Mouse (Mus musculus) thymus, adult 18-20 months (tissue): ENCODE results near the gene Camkk1.

Experiments used
- DNase-seq, 2 experiments: peaks; one replicate each; pipeline ENCODE4 v3.0.0; 2022; ENCODE audit warnings: mixed read lengths in 2 of 2

Gene Camkk1

GRCm38 (mm10) chr11:73015391-73016102 lies 3.3 kb upstream of the Camkk1 start:
- no peak for DNase-seq

- no peak for DNase-seq
Measured at GRCm38 (mm10) chr11:73016103-73016420, 2.7 kb upstream of the Camkk1 start.

DNA sequence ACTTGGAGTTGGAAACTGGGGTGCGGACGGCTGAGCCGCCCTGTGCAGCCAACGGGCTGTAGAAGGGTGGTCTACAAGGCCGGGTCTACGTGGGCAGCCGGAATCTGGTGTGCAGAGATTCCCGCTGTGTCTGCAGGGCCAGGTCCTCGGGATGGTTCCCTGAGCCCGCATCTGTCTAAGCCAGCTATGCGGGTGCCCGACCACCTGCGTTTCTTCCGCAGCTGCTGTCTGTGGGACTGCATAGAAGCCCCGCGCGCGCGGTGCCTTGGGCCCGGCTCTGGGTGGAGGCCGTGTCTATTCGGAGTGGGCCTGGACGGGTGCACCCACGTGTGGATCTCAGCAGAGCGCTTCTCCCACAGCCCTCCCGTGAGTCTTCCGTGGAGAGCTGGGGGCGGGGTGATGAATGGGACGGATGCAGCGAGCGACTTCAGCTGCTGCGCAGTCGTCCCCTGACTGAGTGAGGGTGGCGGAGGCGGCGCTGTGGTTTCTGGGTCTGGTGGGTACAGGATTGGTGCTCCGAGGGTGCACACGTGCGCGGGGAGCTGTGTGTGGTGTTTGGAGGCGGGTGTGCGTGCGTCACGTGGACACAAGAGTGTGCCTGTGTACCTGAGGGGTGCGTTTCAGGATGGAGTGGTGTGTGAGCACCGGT lies 463 bp downstream of the Camkk1 start:
- DNase-seq, result peak; percentile 93 to 96

- no peak for DNase-seq
Measured at GRCm38 (mm10) chr11:73020953-73021800, 2.4 kb downstream of the Camkk1 start.

GRCm38 (mm10) chr11:73023099-73023498 lies 4.3 kb downstream of the Camkk1 start:
- no peak for DNase-seq

- DNase-seq, result no peak
Measured at GRCm38 (mm10) chr11:73023827-73024226, 5.0 kb downstream of the Camkk1 start.

- DNase-seq, result no peak
Measured at GRCm38 (mm10) chr11:73024236-73024904, 5.6 kb downstream of the Camkk1 start.

DNA sequence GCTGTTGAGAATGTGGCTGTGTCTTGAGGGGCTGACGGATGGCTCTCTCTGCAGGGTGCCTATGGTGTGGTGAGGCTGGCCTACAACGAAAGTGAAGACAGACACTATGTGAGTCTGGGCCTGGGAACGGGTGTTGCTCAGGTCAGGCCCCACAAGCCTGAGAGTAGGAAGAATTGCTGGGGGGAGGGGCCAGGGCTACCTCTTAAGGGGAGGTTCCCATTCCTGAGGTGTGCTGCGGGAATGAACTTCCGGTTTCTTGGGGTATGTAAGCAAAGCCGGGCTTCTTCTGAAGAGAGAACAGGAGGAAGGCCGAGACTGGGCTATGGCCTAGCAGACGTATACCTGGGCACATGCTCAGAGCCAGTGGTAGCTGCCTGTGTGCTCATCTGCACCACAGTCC lies 8.2 kb downstream of the Camkk1 start:
- DNase-seq, result no peak

- peak; percentile 51 to 64 for DNase-seq
Measured at GRCm38 (mm10) chr11:73030821-73031498, 12.2 kb downstream of the Camkk1 start.

DNA sequence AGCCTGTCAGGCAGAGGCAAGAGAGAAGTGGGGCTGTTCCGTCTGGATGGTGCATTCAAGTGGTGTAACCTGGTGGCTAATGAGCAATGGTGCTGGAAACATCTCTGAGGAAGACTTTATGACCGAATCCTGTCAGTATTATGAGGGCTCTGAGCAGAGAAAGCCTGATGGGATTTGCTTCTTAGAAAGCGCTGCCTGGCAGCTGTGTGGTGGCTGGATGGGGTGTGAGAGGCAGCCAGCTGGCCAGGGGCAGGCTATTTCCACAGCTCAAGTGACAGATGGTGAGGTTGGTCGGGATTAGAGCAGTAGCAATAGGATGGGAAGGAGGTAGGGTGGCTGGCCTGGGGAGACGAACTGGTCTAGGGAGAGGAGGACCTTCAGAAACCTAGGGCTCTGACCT lies 12.7 kb downstream of the Camkk1 start:
- DNase-seq, result no peak

- DNase-seq, result no peak
Measured at GRCm38 (mm10) chr11:73036077-73036476, 17.3 kb downstream of the Camkk1 start.

- DNase-seq, result no peak
Measured at GRCm38 (mm10) chr11:73036889-73037288, 18.1 kb downstream of the Camkk1 start.

DNA sequence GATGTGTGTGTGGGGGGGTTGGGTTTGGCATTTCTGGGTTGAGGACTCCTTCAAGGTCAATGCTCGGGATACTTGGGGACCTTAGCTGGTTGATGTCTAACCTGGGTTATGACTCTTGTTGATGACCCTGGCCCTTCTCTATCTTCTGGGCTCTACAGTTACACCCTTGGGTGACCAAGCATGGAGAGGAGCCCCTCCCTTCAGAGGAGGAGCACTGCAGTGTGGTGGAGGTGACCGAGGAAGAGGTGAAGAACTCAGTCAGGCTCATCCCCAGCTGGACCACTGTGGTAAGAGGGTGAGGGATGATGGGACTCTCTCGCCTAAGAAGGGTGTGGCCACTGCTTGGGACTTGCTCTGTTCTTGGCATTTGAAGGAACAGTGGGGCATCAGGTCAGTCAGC lies 18.9 kb downstream of the Camkk1 start:
- DNase-seq, result no peak

DNA sequence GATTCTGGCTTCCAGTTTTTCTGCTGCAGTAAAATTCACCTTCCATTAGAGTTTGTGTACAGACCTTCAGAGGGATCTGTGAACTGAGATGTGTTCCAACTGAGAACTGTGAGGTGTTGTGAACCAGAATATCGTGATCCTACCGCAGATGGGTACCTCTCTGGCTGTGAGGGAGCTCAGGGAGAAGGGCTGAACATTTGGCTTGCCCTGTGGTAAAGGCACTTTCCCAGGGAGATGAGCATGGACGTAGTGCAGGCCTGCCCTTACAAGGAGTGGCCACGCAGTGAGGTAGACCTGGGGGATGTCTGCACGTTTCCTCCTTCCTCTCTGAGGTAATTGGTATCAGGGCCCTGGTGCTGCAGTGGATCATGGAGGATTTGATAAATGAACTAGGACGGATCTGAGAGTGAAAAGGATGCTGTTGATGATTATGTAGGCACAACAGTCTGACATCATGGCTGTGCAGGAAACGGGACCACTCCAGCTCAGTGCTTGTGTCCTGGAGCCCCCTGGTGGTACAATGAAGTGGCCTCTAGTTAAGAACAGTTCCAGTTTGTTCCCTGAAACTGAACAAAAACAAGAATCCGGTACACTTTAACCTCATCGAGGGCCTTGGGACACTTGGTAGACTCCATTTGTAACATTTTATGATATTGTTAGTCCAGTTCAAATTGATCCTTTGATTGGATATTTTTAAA lies 20.4 kb downstream of the Camkk1 start:
- no peak for DNase-seq

DNA sequence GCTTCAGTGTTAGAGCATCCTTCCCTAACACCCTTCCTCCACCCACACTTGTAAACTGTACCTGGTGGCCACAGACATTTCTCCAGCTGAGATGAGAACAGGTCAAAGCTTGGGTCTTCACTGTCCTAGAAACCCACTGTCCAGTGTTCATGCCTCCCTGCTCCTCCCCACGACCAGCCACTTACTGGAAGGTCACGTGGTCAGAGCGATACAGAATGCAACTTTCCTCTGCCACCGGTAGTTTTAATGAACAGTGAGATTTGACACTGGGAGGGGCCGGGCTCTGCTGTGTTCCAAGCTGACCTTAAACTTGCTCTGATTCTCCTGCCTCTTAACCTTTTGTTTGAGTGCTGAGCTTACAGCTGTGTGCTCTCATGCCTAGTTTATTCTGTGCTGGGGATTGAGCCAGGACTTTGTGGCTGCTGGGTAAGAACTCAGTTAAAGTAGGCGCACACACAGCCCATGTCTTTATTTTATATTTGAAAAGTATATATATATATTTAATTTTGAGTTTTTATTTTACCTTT lies 25.5 kb downstream of the Camkk1 start:
- DNase-seq, result no peak

DNA sequence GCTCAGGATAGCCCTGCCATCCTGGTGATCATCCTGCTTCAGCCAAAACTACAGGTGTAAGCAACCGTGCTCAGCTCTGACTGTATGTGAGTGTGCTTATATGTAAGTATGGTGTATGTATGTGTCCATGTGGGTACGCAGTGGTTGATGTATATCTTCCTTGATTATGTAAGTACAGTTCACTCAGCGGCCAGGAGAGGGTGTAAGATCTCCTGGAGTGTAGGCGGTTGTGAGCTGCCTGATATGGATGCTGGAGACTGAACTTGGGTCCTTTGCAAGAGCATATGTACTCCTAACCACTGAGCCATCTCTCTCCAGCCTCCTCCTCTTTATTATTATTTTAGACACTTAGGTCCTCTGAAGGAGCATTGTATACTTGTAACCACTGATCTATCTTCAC lies 26.0 kb downstream of the Camkk1 start:
- no peak for DNase-seq

DNA sequence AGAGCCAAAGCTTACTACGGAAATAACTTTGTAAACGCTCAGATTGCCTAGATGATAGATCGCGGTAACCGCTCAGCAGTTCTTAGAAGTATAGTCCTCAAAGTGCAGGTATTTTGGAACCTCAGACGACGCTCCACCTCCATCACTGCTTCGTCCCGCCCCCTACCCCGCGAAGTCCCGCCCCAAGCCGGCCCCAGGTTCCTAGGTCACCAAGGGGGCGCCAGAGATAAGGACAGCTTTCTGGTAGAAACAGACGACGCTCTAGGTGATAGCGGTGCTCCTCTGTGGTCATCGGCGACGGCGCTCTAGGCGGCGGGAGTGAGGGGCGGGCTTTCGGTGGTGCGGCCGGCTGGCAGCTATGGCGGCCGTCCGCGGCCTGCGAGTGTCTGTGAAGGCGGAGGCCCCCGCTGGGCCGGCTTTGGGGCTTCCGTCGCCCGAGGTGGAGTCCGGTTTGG lies 28.8 kb downstream of the Camkk1 start, which contains the start of gene Ncbp3:
Gene Ncbp3 (plus strand): TSS at position 242 of the 455 bp plus-strand sequence.
- peak; percentile 91 to 94 for DNase-seq

DNA sequence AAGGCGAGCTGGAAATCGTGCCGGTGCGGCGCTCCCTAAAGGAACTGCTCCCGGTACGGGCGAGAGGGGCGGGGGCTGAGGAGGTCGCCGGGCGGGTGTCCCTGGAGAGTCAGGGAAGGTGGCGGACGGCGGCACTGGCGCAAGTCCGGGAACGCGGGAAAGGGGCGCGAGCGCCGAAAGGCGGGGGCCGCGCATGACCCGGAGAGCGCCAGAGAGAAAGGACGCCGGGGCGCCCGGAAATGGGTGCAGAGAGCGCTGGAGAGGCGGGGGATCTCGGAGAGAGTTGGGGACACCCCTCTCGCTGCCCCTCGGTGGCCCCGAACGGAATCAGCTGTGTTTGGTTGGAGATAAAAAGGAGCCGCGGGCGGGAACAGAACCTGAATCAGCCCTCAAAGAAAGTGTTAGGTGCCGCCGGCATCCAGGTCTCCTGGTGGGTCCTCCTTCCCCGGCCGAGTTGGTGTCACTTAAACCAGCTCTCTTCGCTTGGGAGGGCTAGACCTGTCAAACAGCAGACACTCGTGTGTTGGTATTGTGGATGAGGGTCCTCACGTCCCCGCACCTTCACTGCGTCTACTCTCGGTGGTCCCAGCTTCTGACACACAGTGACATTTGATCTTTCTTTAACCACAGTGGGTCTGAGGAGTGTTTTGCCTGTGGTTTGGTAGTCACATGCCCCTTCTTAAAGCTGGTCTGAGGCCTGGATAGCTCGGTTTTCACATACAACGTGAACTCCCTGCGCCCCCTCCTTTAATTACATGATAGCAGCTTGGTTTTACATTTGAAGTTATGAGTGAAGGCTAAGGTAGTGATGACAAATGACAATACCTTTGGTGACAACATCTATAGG lies 29.4 kb downstream of the Camkk1 start:
- peak; percentile 61 to 71 for DNase-seq

- DNase-seq, result no peak
Measured at GRCm38 (mm10) chr11:73049335-73049734, 30.5 kb downstream of the Camkk1 start.

DNA sequence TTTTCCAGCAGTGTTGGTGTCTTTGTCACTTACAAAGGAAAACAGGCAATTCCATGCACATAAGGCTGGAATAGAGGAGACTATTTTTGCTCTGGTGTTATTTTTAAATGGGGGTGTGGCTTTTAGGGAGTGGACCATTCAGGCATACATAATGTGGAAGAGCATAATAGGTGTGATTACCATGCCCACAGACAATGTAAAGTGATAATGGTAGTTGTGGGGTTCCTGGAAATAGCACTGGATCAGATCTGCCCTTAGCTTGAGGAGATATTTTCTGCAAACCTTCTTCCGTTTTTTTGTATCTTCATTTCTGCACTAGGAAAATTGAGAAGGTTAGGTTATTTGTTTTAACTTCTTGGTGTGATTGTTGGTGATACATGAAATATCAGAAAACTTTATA lies 34.0 kb downstream of the Camkk1 start:
- DNase-seq, result no peak

DNA sequence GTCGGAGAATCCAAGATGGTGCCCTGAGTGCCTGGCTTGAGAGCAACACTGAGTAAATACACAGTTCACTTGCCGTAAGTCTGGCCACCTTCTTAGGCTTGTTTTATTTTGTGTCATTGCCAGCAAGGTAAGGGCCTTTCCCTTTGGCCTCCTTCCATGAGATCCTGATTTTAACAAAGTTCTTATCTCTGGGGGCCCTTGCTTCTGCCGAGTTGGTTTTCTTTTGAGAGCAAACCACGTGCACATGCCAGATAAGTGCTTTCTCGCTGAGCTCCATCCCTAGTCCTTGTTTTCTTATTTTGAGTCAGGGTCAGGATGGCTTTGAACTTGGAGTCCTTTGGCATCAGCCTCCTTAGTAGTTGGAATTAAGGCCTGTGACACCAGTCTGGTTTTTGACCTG lies 38.9 kb downstream of the Camkk1 start:
- no peak for DNase-seq
